Mouse (Mus musculus) heart, adult 8-10 months (tissue): ENCODE measurements around the gene Cep97. TPM values are rescaled to one million over a fixed set of nuclear protein-coding genes. Genes with fewer than 3 reads are reported as not detected.
"Not testable (repeated sequence)": the region's sequence is repeated elsewhere in the genome, so short reads cannot be mapped to it uniquely, and the experiment has no call there.

Experiments used
- DNase-seq: peaks from one replicate; pipeline ENCODE4 v3.0.0; 2022; ENCODE audit warnings: low spot score
- total RNA-seq, 4 experiments: library from RNA; stranded (reverse); gene quantifications; 2 replicates each; pipeline ENCODE4 v1.2.4; 2022

Cep97 gene
- total RNA-seq = 1 to 10 TPM; 3.9 to 5.3 (median 5.2) TPM

DNA sequence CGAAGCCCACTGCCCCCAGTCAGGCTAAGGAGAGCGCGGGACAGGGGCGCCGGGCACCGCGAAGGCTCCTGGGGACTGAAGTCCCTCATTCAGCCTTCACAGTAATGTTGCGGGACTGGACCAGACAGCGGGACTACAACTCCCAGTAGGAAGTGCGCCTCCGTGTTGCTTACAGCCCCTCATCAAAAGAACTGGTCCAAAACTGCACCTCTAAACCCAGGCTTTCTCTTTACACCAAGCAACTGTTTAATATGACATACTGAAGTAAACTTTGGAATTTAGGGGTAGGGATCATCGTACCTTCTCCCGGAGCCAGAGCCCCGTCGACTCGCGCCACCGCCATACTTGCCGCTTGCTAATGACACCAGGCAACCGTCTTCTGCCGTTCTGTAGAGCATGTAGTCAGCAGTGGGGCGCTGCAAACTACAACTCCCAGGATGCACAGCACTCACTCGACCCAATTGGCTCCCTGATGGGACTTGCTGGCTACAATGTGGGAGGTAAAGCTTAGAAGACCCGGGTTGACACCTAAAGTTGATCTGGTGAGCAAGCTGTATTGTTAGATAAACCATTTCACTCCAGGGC lies at the start of gene Cep97:
Gene Cep97 (minus strand): TSS at position 403 of the 585 bp plus-strand sequence.
- peak; percentile 95 for DNase-seq

DNA sequence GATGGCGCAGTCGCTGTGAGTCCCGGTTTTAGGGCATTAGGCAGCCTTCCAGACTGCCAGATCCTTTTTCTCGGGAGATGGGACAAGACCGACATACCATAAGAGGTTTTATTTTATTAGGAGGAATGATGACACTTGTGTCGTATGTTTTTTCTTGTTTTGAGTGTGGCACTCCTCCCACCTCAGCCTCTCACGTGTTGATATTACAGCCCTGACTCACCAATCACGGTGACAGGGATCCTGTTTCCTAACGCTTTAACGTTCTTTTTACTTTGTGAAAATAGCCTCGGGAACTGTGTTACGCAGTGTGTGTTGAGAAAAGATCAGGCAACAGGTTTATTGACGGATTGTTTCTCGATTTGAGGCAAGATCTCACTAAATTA lies 40.2 kb upstream of the Cep97 start:
- peak; percentile 54 for DNase-seq

DNA sequence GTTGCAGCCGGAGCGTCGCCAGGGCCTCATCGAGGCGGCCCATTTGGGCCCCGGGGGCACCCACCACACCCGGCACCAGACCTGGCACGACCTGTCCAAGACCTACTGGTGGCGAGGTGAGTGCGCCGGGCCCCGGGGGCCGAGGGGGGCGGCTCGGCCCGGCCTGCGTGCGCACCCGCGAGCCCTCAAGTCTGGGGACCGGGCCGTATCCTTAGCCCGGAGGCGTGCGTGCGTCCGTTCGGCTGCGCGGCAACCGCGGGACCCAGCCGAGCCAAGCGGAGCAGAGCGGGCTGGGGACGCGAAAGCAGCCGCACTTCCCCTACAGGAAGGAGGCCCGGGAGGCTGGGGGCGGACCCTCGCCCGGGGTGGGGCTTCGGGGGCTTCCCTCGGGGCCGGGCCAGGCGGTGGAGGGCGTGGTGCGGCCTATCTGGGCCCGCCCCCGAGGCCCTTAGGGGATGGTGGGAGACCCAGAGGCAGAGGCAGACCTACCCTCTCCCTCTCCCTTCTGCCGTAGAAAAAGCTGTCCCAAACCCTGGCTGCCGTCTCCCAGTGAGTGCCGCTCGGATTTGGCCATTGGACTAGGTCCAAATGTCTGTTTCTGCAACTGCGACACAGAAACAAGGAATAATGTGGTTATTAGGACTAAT lies 39.7 kb upstream of the Cep97 start:
- DNase-seq = peak; percentile 90

DNA sequence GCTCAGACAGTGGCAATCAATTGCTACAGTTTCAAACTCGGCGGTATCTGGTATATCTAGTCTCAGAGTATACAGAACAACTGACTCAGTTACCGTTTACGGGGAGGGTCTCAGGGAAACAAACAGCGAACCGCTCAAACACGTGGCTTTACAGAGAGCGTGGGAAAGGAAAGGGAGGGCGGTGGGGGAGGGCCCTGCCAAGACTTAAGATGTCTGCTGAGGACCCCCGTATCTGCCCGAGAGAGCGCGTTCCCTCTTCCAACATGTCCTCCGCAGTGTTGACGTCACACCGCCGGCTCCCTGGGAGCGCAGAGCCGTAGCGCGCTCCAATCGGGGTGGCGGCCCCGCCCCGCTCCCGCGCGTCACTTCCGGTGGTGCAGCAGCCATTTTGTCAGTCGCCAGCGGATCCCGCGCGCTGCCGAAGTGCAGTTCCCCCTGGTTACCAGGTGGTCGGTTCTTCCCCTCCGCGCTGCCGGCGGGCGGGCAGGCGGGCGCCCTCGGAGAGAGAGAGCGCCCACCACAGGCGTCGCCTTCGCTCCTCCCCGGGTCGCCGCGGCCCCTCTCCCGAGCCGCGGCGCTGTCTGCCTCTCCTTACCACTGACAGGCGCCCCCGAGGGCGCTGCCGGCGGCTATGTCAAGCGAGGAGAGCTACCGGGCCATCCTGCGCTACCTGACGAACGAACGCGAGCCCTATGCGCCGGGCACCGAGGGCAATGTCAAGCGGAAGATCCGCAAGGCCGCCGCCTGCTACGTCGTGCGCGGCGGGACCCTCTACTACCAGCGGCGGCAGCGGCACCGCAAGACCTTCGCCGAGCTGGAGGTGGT lies 39.0 kb upstream of the Cep97 start, which contains the start of gene Zbtb11:
Gene Zbtb11 (plus strand): TSS at position 453 of the 825 bp plus-strand sequence.
- peak; percentile 97 for DNase-seq

DNA sequence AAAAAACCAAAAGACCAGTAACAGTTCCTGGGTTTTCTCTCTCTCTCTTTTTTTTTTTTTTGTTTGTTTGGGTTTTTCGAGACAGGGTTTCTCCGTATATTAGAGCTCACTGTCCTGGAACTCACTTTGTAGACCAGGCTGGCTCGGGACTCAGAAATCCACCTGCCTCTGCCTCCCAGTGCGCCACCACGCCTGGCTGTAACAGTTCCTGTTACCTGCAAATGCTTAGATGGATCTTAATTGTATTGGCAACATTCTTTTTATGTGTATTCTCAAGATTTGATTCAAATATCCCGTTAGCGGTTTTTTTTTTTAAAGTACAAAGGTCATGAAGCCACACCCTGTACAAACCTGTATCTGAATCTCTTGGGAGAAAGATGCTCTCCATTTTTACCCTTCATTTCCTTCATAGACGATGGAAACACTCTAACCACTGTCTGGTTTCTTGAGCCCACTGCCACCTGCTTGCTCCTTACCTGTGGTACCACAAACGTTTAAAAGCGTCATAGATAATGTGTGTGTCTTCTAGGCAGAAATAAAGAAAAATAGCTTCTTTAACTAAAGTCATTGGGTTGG lies 38.1 kb upstream of the Cep97 start:
- no peak for DNase-seq

DNA sequence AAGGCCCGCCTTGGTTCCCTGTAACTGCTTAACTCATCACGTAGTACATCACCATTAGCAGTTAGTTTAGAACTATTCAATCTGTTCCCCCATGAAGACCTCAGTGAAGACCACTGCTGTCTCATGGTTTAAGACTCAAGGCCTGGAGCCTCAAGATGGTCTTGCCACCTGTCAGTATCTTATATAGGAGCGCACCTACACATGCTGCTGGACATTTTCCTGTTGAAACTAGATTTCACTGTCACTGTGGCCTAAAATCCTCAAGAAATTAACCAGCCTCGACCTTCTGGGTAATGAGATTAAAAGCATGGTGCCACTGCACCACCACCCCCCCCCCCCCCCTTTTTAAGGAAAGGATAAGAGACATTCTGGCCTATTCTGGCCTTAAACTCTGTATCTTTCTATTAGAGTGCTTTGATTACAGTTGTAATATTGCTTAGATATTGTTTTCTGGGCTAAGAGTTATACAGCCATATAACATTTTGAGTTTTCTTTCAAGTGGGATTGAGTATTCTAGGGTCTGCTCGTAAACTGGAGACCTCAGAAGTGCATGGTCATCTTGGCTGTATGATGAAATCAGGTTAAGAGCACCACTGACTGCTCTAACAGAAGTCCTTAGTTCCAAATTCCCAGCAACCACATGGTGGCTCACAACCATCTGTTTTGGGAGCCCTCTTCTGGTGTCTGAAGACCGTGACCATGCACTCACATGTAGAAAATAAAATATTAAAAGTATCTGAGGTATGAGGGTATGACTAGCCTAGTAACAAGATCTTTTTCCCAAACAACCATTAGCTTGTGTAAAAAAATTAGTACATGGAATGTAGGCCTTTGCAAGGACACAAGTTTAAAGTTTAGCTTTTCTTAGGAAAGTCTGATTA lies 37.3 kb upstream of the Cep97 start:
- DNase-seq = no peak

DNA sequence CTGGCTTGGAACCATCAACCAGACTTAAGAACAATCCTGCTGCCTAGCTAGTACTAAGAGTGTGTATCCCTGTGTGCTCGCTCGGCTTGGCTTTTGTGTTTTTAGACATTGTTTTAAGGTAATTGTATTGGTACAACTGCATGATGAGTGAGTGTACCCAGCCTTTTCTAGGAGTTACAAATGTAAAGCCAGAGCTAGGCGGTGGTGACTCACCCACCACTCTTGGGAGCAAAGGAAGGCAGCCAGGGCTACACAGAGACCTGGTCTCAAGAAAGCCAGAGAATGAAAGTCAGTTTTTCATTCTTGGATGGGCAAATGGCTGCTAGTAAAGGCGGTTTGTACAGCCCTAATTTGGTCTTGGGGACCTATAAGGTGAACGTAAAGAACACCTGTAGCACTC lies 35.8 kb upstream of the Cep97 start:
- DNase-seq = no peak

DNA sequence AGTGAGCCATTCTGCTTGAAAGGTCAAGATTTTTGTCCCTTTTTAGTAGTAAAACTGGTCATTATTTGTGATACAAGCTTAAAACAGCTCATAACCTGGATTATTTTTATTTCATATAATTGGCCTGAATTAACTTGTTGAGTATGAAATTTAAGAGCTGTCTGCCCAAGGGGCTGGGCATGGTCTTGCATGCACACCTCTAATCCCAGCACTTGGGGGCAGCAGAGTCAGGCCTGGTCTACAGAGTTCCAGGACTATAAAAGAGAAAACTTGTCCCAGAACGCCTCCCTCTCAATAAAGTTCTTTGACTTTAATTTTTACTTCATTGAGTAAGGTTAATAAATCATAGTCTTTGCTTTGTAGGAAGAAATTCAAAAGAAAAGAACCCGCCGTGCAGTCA lies 34.5 kb upstream of the Cep97 start:
- no peak for DNase-seq

DNA sequence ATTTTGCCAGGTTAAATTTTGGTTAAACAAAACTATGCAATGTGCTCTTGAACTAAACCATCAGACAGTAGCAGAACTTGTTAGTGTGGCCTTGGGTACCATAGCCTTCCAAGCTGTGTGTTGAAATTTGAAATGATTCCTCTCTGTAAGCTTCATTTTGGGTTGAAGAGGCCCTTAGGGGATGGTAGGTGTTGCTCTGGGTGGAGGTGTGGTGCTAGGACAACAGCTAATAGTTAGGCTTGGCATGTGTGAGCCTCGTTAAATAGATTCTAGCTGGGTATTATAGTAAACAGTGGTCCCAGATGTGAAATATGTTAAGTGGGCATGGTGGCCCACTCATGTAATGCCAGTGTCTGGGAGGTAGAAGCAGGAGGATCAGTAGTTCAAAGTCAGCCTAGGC lies 32.6 kb upstream of the Cep97 start:
- no peak for DNase-seq

DNA sequence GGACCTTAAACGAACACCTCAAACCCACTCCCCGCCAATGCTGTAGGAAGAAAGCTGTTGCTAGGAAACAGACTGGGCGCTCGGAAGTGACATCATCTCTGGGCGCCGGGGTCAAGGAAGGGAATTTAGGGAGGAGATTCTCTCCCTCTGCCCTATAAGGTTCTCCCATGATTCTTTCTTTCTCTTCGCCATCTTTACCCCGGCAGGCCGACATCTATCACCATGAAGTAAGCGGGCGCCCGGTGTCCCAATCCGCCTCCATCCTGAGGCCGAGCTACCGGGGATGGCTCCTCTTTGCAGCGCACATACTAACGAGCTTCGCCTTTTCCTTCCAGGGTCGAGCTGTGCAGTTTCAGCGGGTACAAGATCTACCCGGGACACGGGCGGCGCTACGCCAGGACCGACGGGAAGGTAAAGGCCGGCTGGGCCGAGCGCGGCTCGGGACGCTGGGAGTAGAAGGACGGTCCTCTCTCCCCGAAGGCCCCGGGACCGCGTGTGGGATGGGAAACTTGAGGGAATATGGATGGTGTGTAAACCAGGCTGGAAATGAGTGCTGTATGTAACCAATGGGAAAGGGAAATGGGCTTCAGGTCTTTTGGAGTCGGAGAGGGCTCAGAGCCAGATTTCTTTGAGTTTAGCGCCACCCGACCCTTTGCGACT lies 31.7 kb upstream of the Cep97 start, which contains the start of gene Rpl24:
Gene Rpl24 (plus strand): TSS at position 64 of the 660 bp plus-strand sequence.
- peak; percentile 97 for DNase-seq

DNA sequence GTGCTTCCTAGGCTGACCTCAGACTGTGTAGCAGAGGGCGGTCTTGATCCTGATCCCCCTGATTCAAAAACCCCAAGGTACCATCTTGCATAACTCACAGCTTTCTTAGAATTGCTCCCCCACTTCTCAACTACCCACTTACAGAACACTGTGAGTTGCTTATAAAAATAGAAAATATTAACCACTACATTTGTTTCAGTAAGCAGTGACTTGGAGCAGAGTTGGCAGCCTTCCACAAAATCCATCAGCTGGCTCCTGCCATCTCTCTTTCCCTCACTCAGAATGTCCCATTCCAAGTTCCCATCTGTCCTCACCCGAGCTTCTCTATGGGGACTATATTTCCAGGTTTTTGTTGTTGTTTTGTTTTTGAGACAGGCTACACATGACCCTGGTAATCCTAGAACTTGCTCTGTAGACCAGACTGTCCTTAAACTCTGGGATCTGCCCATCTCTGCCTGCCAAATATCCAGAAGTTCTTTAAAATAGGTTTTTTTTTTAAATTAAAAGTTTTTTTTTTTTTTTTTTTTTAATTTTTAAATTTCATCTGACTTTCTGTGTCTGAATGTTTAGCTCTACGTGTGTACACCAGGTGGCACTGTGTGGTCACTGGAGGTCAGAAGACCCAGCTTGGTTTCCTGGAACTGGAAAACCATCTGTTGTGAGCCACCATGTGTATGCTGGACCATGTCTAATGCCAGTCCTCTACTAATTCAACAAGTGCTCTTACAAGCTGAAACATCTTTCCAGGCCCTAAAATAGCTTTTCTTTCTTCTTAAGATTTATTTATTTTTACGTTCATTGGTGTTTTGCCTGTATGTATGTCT lies 29.7 kb upstream of the Cep97 start:
- no peak for DNase-seq

DNA sequence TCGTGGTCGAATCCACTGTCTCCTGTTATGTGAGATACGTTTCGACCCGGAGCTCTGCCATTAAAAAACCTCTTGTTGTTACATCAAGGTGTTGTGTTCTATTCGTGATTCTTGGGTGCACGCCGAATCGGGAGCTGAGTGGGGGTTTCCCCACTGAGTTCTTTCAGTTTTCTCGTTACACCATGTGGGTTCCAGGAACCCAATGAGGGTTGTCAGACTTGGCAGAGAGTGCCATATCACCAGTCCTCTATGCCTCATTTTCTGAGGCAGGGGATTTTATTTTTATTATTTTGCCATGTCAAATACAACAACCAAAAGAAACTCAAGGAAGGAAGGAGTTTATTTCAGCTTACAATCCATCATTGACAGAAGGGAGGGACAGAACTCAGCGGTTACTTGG lies 28.4 kb upstream of the Cep97 start:
- DNase-seq = not testable (repeated sequence)

DNA sequence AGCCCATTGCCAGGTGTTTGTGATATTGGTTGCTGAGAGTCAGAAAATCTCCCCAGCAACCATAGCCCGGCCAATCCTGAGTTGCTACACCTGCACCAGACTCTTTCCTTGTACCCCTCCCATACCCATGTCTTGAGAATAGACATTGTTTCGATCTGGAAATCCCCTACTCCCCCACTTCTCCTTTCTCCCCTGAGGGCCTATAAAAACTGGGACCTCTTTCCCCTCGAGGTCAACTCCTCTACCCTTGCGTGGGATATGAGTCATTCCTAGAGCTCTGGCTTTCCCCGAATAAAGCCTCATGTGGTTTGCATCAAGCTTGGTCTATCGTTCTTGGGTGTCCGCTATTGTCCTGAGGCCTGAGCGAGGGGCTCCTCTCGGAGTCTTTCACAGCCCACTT lies 19.5 kb upstream of the Cep97 start:
- not testable (repeated sequence) for DNase-seq

DNA sequence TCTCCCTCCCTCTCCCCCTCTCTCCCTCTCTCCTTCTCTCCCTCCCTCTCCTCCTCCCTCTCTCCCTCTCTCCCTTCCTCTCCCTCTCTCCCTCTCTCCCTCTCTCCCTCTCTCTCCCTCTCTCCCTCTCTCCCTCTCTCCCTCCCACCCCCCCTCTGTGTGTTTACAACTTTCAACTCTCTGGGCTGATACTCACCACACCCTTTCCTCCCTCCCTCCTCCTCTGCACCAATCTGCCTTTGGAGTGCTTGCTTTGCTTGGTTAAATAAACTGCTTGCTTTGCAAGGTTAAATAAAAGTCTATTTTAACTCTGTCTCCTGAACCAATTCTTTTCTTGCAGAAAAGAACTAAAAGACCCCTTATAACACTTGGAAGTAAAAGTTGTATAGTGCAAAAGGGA lies 18.1 kb upstream of the Cep97 start:
- DNase-seq = no peak

DNA sequence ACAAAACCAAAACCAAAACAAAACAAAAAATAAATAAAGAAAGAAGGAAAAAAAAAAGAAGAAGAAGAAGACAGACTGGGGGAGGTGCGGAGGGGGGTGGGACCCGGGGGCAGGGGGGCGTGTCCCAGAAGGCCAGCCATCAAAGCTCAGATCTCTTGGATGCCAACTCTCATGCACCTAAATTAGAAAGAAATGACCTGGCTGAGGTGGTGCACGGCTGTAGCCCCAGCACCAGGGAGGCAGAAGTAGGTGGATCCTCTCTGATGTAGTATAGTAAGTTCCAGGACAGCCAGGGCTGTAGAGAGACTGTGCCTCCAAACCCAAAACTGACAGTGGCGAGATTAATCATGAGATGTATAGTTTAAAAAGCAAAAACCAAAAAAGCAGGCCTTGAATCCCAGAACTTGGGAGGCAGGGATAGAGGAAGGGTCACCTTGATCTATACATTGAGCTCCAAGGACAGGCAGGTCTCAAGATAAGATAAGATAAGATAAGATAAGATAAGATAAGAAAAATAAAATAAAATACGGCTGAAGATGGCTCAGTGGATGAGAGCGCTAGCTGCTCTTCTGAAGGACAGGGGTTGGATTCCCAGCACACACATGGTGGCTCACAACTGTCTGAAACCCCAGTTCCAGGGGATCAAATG lies 17.1 kb upstream of the Cep97 start:
- DNase-seq = no peak

DNA sequence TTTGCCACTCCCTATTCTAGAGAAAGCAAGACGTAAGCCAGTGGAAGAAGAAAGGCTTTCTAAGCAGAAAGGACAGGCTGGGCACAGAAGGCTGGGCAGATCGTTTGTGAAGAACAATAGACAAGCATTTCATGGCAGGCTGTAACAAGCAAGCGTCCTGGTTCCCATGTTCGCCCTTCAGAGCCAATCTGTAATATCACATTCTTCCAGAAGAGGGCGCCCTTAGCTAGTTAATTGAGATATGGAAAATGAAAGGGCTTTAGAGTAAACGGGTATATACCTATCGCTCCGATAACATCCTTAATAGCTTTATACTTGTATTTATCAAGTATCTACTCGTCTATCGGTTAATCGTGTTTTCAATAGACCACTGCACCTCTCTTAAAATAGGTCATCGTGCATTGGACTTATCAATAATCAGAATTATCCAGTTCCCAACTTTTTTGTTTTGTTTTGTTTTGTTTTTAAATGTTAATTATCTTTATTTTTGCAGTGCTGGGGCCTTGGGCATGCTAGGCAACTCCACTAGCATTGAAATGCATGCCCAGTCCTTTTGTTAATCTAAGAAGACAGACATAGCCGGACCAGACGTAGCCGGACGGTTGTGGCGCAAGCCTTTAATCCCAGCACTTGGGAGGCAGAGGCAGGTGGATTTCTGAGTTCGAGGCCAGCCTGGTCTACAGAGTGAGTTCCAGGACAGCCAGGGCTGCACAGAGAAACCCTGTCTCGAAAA lies 16.5 kb upstream of the Cep97 start:
- peak; percentile 86 for DNase-seq

DNA sequence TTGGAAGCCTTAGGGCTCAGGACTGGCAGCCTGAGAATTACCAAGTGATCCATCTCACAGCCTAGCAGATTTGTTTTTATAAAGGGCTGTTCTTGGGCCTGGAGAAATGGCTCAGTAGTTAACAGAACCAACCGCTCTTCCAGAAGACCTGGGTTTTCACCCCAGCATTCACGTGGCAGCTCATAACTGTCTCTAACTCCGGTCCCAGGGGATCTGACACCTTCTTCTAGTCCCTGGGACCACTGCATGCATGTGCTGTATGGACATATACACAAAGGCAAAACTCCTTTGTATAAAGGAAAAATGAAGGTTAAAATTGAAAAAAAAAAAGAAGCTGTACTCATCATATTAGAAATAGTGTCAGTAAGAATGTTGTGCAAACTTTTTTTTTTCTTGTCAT lies 15.8 kb upstream of the Cep97 start:
- no peak for DNase-seq

DNA sequence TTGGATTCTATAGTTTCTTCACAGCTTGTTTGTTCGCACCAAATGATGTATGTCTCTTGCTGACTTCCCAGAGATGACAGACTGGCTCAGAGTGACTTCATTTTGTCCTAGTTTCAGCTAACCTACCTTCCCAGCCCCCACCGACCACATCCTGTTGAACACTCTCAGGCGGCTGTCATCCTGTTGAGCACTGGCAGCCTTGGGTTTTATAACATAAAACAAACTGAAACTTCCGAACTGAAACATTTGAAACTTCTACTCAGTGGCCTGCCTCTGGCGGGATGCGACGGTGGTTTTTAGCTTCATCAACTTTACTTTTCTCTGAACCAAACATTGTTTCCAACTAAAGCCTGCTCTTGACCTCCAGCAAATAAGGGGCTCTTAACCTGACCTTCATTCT lies 14.3 kb upstream of the Cep97 start:
- DNase-seq = no peak
